Mouse (Mus musculus) forebrain, embryonic 12.5 days (tissue): ENCODE results near the gene Zdhhc1. TPM values are rescaled to one million over a fixed set of nuclear protein-coding genes. Genes with fewer than 3 reads are reported as not detected.

Experiments used
- polyA plus RNA-seq: library from polyadenylated mRNA; unstranded; fragments of >200 nt; fragmentation: Nextera tagmentation; extraction: Ambion mirVana; gene quantifications from 2 replicates; pipeline ENCODE4 v1.2.1, GENCODE M21; 2016

Zdhhc1 gene
- polyA plus RNA-seq, 1 experiment from 2014 or later: 26.1 TPM

Other genes starting within 250 kb of the Zdhhc1 start
- 3.3 and 4.5 TPM in 2 replicates for gene B3gnt9, start 241.7 kb downstream of the Zdhhc1 start, polyA plus RNA-seq
- 10.8 and 11.0 TPM in 2 replicates for gene Tradd, start 232.3 kb downstream of the Zdhhc1 start, polyA plus RNA-seq
- gene Fbxl8, start 232.3 kb downstream of the Zdhhc1 start, polyA plus RNA-seq: 0.54 and 0.68 TPM in 2 replicates
- 0.11 TPM in 1 of 2 replicates, not detected in the other for gene Hsf4, start 227.1 kb downstream of the Zdhhc1 start, polyA plus RNA-seq
- 3.3 TPM in 2 replicates for gene Nol3, start 220.8 kb downstream of the Zdhhc1 start, polyA plus RNA-seq
- 47.6 and 53.0 TPM in 2 replicates for gene 4931428F04Rik, start 207.0 kb downstream of the Zdhhc1 start, polyA plus RNA-seq
- 10.4 and 11.2 TPM in 2 replicates for gene Exoc3l, start 200.8 kb downstream of the Zdhhc1 start, polyA plus RNA-seq
- 79.1 and 80.1 TPM in 2 replicates for gene E2f4, start 199.2 kb downstream of the Zdhhc1 start, polyA plus RNA-seq
- 1.3 and 1.4 TPM in 2 replicates for gene Elmo3, start 191.3 kb downstream of the Zdhhc1 start, polyA plus RNA-seq
- gene Lrrc29, start 170.6 kb downstream of the Zdhhc1 start, polyA plus RNA-seq: 0.78 and 1.1 TPM in 2 replicates
- 87.5 and 89.7 TPM in 2 replicates for gene Tmem208, start 170.5 kb downstream of the Zdhhc1 start, polyA plus RNA-seq
- 1.4 and 1.6 TPM in 2 replicates for gene Fhod1, start 148.9 kb downstream of the Zdhhc1 start, polyA plus RNA-seq
- gene Slc9a5, start 148.1 kb downstream of the Zdhhc1 start, polyA plus RNA-seq: 5.6 and 6.4 TPM in 2 replicates
- gene Plekhg4, start 123.6 kb downstream of the Zdhhc1 start, polyA plus RNA-seq: 1.2 TPM in 2 replicates
- 0.13 TPM in 1 of 2 replicates, not detected in the other for gene Kctd19, start 83.4 kb downstream of the Zdhhc1 start, polyA plus RNA-seq
- 1.2 and 1.4 TPM in 2 replicates for gene Lrrc36, start 83.3 kb downstream of the Zdhhc1 start, polyA plus RNA-seq
- 39.9 and 41.3 TPM in 2 replicates for gene Tppp3, start 25.4 kb downstream of the Zdhhc1 start, polyA plus RNA-seq
- 10.9 and 12.0 TPM in 2 replicates for gene Hsd11b2, start 21.9 kb upstream of the Zdhhc1 start, polyA plus RNA-seq
- 94.3 and 95.4 TPM in 2 replicates for gene Atp6v0d1, start 69.1 kb upstream of the Zdhhc1 start, polyA plus RNA-seq
- gene Ripor1, start 108.4 kb upstream of the Zdhhc1 start, polyA plus RNA-seq: 17.3 and 18.8 TPM in 2 replicates
- gene Ctcf, start 139.7 kb upstream of the Zdhhc1 start, polyA plus RNA-seq: 163 and 165 TPM in 2 replicates
- gene Agrp, start 140.5 kb upstream of the Zdhhc1 start, polyA plus RNA-seq: 0.61 and 1.2 TPM in 2 replicates
- 4.9 and 5.2 TPM in 2 replicates for gene Carmil2, start 189.4 kb upstream of the Zdhhc1 start, polyA plus RNA-seq
- gene Acd, start 204.2 kb upstream of the Zdhhc1 start, polyA plus RNA-seq: 83.0 and 88.7 TPM in 2 replicates
- 28.9 and 32.5 TPM in 2 replicates for gene Pard6a, start 204.2 kb upstream of the Zdhhc1 start, polyA plus RNA-seq
- gene 4933405L10Rik, start 210.8 kb upstream of the Zdhhc1 start, polyA plus RNA-seq: 0.27 and 0.32 TPM in 2 replicates
- gene Enkd1, start 211.3 kb upstream of the Zdhhc1 start, polyA plus RNA-seq: 35.7 and 37.0 TPM in 2 replicates